Mouse (Mus musculus) left cerebral cortex, postnatal 10 days (tissue): ENCODE data around the gene Slc9a9. TPM values are rescaled to one million over a fixed set of nuclear protein-coding genes. Genes with fewer than 3 reads are reported as not detected.
"Not testable (repeated sequence)": the region's sequence is repeated elsewhere in the genome, so short reads cannot be mapped to it uniquely, and the experiment has no call there.

ENCODE experiments used
- DNase-seq, 2 experiments: peaks; one replicate each; pipeline ENCODE4 v3.0.0; 2021 to 2022; ENCODE audit warnings: low spot score in 2 of 2, mixed read lengths in 1 of 2; ENCODE audit errors: extremely low spot score in 1 of 2
- intact Hi-C: fragments of 180-260 bp; cut with DNase I; formaldehyde crosslinking; loops from one replicate; pipeline ENCODE4 v1.15.1; 2025
- total RNA-seq, 2 experiments: library from RNA; stranded (reverse); gene quantifications; 2 replicates each; pipeline ENCODE4 v1.2.3; 2021

Gene Slc9a9
- 10 to 100 TPM; 13.8 to 15.5 TPM for total RNA-seq

- peak; percentile 41 to 46 for DNase-seq
- intact Hi-C loops = no loop called here
These were observed at the start of gene Slc9a9 for GRCm38 (mm10) chr9:94669791-94670577. Slc9a9 (plus strand) TSS chr9:94669909.

DNA sequence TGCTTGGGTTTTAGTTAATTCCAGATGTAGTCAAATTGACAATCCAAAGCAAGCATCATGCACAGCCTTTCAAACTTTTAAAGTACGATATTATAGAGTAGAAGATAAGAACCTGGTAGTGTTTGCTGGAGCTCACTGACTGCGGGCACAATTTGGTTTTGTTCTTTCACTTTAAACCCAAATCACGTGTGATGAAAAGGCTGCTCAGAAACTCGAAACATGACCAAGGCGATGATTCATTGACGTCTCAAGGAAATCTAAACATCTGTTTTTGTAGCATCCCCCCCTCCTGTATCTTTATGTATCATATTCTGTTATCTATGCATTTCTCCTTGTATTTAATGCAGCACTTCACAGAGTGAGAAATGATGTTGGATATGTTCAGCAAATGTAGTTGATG, 49.4 kb upstream of the Slc9a9 start:
- intact Hi-C loops = no loop called here
- no peak for DNase-seq

DNA sequence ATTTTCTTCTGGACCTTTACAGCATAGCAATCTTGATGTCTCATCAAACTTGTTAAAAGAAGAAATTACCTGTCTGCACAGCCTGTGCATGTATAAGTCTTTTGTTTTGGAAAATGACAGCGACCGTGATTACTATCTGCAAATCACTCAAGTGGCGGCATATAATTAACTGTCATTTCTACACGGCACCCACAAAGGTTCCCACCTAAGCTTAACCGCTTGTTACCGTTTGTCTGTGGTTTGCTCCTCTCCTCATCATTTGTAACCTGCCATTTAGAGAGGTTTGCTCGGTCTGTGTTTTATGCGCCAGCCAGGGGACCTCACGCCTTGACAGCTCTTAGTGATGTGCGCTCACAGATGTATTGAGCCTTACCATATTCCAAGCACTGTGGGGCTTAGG, 48.9 kb upstream of the Slc9a9 start:
- intact Hi-C loops = no loop called here
- DNase-seq = no peak

GRCm38 (mm10) chr9:94621902-94622301, 47.8 kb upstream of the Slc9a9 start:
- DNase-seq = no peak
- intact Hi-C loops = no loop called here

DNA sequence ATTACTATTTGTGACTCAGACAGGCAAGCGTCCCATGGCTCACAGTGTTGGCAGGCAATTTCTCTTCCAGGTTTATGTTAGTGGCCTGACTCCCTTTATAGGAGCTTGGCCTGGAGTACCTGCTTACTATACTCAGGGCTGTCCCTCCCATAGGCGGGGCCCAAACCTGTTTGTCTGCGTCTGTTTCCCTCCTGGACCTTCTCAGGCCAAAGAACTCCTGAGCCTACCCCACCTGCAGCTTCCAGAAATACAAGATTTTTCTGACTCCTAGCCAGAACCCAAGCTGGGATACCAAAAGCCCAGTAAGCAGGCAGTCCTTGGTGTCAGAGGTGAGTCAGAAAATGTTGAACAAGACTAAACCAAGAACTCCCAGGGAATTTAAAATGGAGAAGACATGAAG, 43.0 kb upstream of the Slc9a9 start:
- intact Hi-C loops = no loop called here
- no peak for DNase-seq

GRCm38 (mm10) chr9:94628948-94629347, 40.8 kb upstream of the Slc9a9 start:
- no peak for DNase-seq
- intact Hi-C loops = no loop called here

DNA sequence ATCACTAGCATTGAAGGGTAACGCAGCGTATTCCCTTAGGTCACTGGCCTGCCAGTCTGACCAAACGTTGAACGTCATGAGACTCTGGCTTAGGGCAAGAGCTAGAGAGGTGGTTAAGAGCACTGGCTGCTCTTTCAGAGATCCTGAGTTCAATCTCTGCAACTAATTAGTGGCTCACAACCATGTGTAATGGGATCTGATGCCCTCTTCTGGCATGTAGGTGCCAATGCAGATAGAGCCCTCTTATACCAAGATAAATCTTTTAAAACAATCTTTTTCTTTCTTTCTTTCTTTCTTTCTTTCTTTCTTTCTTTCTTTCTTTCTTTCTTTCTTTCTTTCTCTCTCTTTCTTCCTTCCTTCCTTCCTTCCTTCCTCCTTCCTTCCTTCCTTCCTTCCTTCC, 35.4 kb upstream of the Slc9a9 start:
- DNase-seq, intact Hi-C loops: not testable (repeated sequence)

DNA sequence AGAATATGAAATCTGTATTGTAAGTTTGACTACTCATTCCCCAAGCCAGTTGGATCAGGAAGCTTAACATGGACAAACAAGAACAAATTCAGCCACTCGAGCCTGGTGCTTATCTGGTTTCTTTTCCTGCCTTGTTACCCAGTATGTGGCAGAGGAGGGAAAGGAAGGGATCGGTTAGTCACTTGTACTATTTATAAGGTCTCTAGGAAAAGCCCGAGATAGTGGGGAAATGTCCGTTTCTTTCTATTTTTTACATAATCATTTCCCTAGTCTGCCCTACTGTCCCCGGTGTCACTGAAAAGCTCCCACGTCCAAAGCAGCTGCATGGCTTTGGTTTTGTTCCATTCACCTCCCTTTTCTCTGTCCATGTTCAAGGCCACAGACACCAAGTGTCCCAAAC, 24.1 kb upstream of the Slc9a9 start:
- no peak for DNase-seq
- intact Hi-C loops = no loop called here

DNA sequence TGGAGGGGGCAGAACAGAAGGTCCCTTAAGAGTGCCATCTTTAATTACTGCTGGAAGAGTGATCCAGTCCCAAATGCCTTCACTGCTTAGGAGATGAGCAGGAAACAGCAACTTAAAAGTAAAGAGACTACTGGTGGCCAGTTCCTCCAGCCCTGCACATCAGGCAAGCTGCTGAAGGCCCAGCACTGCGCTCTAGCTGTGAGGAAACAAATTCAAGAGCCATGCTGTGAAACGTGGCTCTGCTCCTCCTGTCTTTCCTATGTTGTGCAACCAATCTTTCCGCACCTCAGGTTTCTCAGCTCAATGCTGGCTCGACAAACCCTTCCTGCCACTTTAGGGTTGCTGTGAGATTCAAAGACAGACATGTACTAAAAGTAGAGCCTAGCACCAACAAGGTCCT, 22.3 kb upstream of the Slc9a9 start:
- DNase-seq = no peak
- intact Hi-C loops = no loop called here

GRCm38 (mm10) chr9:94649991-94650390, 19.7 kb upstream of the Slc9a9 start:
- peak in 1 of 2 experiments; percentile 30 for DNase-seq
- intact Hi-C loops = no loop called here

DNA sequence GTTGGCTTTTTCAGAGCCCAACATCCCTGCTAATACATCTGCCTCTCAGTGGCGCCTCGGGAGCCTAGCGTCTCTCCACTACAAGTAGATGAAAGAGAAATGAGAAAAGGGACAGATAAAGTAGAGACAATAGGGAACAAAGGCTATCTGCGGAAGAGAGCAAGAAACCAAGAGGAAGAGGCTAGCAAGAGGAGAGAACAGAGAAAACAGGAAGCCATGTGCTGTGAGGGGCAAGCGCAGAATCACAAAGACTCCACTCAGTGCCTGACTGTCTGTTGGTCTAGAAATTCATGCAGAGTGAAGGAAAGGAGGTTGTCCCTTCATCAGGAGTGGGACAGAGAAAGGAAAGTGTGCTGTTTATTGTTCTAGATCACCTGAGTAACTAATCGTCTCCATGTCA, 16.5 kb upstream of the Slc9a9 start:
- intact Hi-C loops = no loop called here

GRCm38 (mm10) chr9:94653827-94654226, 15.9 kb upstream of the Slc9a9 start:
- DNase-seq = no peak
- intact Hi-C loops = no loop called here

More for the DNA sequence above, 16.5 kb upstream of the Slc9a9 start:
- DNase-seq = no peak

- DNase-seq = no peak
- intact Hi-C loops = no loop called here
These were observed 13.4 kb upstream of the Slc9a9 start for GRCm38 (mm10) chr9:94656265-94656664.

DNA sequence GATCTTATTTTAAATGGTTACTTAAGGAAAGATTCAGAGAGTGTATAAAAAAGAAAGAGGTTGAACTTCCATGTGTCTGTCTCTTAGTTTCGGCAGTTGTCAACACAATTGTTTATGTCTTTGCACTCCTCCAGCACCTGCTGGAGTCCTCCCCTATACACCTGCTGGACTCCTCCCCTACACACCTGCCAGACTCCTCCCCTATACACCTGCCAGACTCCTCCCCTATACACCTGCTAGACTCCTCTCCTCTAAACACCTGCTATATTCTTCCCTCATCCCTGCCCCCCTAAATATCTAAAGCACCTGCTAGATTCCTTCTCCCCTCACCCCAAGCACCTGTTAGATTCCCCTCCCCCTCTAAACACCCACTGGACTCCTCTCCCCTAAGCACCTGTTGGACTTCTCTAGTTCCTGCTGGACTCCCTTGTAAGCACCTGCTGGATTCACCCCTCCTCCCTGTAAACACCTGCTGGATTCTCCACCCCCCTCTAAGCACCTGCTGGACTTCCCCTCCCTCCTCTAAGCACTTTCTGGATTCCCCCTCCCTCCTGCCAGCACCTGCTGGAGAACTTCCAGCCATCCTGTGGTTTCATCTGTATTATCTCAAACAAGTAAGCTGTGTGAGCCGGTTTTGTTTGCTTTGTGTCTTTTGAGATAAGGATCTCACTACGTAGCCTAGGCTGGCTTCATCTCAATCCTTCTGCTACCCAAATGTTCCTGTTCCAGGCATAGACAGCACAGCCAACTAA, 10.1 kb upstream of the Slc9a9 start:
- intact Hi-C loops = no loop called here
- DNase-seq = no peak

DNA sequence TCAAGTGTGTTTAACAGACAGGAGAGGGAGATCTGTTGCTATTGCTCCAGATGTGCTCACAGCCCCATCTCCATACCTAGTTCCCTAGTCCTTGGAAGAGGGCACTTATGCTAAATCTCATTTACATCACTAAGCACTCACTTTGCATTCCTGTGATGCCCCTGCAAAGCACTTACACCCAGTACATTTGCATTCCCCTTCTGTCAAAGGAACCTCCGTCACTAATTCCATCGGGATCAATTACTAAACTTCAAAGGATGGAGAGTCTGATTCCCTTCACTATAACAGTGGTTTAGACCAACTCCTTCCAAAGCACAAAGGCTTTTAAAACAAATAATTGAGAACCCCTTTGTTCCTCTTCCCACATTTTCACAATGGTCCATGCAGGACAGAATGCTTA, 7.9 kb upstream of the Slc9a9 start:
- DNase-seq = no peak
- intact Hi-C loops = no loop called here

DNA sequence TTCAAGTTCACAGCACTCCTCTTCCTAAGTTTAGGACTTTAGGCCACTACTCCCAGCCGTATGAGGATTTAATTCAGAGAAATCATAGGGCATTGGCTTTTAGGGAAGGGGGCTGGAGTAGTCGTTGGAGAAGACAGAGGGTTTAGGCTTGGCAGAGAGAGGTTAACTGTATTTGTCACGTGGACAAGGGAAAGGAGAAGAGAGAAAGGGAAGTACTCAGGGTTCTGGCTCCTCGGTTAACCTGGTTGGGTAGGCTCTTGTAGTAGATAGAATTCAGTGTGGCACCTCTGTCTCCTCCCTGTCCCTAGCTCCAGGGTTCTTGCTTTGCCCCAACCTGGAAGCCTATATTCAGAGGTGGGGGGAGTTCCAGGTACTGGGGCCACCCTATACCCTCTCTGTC, 4.5 kb upstream of the Slc9a9 start:
- DNase-seq = no peak
- intact Hi-C loops = no loop called here

GRCm38 (mm10) chr9:94668589-94668988, 1.1 kb upstream of the Slc9a9 start:
- peak in 1 of 2 experiments; percentile 64 for DNase-seq
- intact Hi-C loops = no loop called here

- no peak for DNase-seq
- intact Hi-C loops = no loop called here
These were observed 995 bp downstream of the Slc9a9 start for GRCm38 (mm10) chr9:94670704-94671103.

- no peak for DNase-seq
- intact Hi-C loops = no loop called here
These were observed 5.0 kb downstream of the Slc9a9 start for GRCm38 (mm10) chr9:94674704-94675103.

DNA sequence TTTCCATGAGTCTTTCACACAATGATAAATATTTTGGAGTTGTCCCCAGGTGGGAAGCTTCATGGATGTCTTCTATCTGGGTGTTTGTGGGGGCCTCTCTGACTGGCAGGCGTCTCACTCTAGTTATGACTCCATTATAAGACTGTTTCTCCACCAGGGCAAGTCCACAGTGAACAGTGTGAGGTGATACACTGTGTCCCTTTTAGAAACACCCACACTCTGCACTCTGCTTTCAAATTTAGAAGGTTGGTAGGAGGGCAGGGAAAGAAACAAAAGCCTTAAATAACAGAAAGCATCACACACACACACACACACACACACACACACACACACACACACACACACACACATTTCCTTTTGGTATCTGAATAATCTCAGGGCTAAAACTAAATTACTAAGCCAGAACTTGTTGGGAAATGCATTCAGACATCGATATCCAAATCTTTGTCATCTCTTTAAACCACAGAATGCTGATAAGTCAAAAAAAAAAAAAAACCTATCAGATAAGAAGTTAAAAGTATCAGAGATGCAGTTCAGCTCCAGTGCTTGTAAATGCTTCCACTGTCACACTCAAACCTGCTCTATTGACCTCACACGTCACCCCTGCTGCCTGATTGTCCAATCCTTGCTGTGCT, 8.4 kb downstream of the Slc9a9 start:
- intact Hi-C loops = no loop called here
- no peak for DNase-seq
